Mouse (Mus musculus): ENCODE results near the gene Btbd17.

Gene Btbd17

DNA sequence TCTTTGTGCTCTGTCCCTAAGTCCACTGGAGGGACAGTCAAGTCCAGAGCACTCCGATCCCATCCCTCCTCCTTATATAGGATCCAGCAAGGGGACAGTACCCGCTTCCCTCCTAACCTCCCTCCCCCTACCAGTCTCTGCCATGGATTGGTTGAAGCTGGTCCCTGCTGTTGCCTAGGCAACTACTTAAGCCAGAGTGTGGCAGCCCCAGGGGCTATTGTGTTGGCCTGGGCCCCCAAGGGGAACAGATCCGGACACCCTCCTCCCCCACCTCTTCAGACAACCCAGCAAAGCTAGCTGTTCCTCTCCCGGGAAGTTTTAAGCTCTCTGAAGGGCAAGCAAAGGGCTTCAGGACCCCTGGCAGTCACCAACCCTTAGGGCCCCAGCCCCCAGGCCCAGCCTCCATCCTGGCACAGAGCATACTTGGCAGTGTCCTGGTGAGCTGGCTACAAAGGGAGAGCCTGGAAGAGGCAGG is at the start of gene Btbd17:
Btbd17 (minus strand) TSS at position 98 of the 475 bp plus-strand sequence.
- in situ Hi-C loops (cut with MboI; ENCODE audit: low pct_unique_long_range_greater_than_20kb in 1 of 2, low sequenced_read_pairs in 2 of 2, unreplicated experiment in 1 of 2) = no loop called here

DNA sequence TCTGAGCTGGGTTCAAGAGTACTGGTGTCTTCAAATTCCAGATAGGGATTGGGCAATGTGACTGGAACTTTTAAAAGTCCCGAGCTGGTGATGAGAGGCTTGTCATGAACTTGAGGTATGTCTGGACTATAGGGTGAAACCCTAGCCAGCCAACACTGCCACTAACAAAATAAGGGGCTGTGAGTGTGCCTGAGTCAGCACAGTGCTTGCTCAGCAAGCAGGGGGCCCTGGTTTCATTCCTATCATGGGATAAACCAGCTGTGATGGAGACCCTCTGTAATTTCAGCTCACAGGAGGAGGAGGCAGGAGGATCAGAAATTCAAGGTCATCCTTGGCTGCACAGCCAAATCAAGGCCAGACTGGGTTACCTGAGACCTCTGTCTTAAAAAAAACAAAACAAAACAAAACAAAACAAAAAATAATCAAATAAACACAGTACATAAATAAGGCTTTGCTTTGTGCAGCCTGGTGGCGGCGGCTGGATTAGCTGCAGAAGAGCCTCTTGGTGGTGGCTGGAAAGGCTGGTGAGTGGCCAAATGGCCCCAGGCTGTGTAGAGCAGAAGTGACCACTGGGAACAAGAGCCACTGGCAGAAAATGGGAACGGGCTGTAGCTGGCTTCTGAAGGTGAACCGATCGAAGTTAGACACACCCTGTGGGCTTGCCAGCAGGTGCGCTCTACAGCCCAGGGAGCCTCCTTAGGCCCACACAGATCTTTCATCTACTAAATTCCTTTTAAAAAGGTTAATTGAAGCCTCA is 48.9 kb upstream of the Btbd17 start:
- in situ Hi-C loops (cut with MboI; ENCODE audit: low pct_unique_long_range_greater_than_20kb in 1 of 2, low sequenced_read_pairs in 2 of 2, unreplicated experiment in 1 of 2) = no loop called here

DNA sequence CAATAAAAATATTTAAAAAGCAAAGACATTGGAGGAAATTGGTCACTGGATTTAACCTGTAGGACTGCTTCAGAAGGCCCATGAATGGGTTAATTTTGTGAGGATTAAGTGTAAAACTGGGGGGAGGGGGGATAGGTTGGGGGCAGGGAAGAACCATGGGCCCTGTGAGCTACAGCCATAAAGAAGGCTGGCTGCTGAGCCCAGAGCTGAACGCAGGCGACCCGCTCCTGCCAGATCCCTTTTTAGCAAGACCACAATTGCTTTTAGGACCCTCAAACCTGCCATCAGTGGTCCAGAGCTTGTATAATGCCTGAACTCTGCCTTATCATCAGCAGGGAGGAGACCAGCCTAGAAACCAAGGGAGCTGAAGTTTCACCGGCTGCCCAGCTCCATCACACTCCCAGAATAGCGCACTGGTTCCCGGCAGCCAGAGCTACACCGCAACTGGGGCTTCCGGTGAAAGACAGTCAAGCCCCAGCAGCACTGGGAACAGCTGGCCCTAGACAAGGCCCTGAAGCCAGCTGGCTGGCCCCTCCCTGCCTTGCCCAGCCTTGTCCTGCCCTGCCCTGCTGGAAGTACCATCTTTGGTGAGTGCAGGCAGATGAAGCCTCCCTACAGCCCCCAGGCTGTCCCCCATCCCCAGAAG is 48.2 kb upstream of the Btbd17 start:
- in situ Hi-C loops (cut with MboI; ENCODE audit: low pct_unique_long_range_greater_than_20kb in 1 of 2, low sequenced_read_pairs in 2 of 2, unreplicated experiment in 1 of 2) = no loop called here

- in situ Hi-C loops (cut with MboI; ENCODE audit: low pct_unique_long_range_greater_than_20kb in 1 of 2, low sequenced_read_pairs in 2 of 2, unreplicated experiment in 1 of 2) = no loop called here
These were observed 37.4 kb upstream of the Btbd17 start for GRCm38 (mm10) chr11:114833166-114833565.

GRCm38 (mm10) chr11:114830433-114830773 is 34.7 kb upstream of the Btbd17 start:
- in situ Hi-C loops (cut with MboI; ENCODE audit: low pct_unique_long_range_greater_than_20kb in 1 of 2, low sequenced_read_pairs in 2 of 2, unreplicated experiment in 1 of 2) = no loop called here

DNA sequence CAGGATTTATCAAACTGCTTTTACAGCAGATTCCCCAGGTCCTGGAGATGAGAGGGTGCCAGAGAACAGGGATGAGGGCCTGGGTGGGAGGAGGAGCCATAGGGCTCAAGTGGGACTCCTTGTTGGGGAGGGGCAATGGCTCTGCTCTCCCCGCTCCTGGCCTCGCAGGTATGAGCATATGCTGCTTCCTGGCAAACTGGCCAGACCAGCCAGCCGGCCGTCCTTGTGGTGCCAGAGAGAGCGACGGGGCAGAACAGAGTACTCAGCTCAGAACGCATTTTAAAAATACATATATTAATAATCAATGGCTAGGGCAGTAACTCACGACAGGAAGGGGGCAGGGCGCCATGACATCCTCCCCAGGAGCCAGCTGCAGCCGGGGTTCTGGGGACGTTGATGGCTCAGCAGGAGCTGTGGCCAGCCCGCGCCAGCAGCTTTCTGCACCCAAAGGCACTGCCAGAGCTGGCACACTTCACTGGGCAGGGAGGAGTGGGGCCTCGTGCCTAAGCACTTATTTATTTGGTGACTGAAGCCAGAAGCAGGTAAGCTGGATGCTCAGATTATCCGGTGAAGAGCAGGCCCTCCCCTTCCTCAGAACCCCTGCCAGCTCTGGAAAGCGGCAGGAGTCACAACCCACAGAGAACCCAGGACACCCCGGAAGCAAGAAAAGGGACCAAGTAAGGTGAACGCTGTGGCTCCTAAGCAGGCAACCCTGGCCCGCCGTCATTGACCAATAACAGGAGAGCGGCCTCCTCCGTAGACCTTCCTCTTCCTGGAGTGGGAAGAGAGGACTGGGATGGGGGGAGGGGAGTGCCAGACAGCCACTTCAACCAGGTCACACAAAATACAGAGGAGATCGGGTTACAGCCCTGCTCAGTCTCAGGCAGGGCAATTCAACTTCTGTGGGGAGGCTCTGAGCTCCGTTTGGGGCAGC is 34.0 kb upstream of the Btbd17 start:
- in situ Hi-C loops (cut with MboI; ENCODE audit: low pct_unique_long_range_greater_than_20kb in 1 of 2, low sequenced_read_pairs in 2 of 2, unreplicated experiment in 1 of 2) = no loop called here

DNA sequence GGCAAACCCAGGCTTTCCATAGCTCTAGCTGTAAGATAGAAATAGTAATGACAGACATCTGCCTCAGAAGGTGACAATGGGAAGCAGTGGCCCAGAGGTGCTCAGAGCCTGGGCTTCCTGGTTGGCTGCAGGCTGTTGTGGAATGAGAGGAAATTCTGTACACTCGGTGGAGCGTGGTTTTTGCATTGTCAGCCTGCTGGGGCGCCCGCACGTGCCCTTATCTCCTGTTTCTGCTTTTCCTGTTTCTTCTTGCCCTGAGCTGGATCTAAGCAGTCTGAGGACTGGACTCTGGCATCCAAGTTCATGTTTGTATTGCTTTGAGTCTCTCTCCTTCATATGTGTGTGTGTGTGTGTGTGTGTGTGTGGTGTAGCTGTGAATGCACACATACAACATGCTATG is 30.9 kb upstream of the Btbd17 start:
- in situ Hi-C loops (cut with MboI; ENCODE audit: low pct_unique_long_range_greater_than_20kb in 1 of 2, low sequenced_read_pairs in 2 of 2, unreplicated experiment in 1 of 2) = no loop called here

GRCm38 (mm10) chr11:114823199-114823725 is 27.5 kb upstream of the Btbd17 start:
- in situ Hi-C loops (cut with MboI; ENCODE audit: low pct_unique_long_range_greater_than_20kb in 1 of 2, low sequenced_read_pairs in 2 of 2, unreplicated experiment in 1 of 2) = loop anchor here in 1 of 2 experiments (25.0 kb wide), 1 partner anchor 239 kb away; the partner anchor contains the start of gene Cd300e

- in situ Hi-C loops (cut with MboI; ENCODE audit: low pct_unique_long_range_greater_than_20kb in 1 of 2, low sequenced_read_pairs in 2 of 2, unreplicated experiment in 1 of 2) = loop anchor here in 1 of 2 experiments (25.0 kb wide), 1 partner anchor 240 kb away; the partner anchor contains the start of gene Cd300e
These were observed 27.0 kb upstream of the Btbd17 start for GRCm38 (mm10) chr11:114822727-114823126.

DNA sequence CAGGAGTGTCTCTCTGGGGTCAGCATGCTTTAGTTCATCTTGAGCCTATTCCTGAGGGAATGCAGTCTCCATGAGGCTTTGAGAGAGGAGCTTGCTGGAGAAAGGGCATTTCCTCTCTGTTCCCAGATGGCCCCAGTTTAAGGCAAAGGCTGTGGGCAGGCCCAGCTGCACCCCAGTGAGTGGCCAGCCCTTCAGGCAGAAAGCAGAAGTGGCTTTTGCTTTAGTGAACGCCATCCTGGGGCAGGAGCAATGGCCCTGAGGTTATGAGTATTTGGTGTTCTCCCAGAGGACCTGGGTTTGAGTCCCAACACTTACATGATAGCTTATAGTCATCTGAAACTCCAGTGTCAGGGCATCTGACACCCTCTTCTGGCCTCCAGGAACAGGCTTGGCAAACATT is 25.6 kb upstream of the Btbd17 start:
- in situ Hi-C loops (cut with MboI; ENCODE audit: low pct_unique_long_range_greater_than_20kb in 1 of 2, low sequenced_read_pairs in 2 of 2, unreplicated experiment in 1 of 2) = loop anchor here in 1 of 2 experiments (25.0 kb wide), 1 partner anchor 241 kb away; the partner anchor contains the start of gene Cd300e

GRCm38 (mm10) chr11:114820444-114820843 is 24.7 kb upstream of the Btbd17 start:
- in situ Hi-C loops (cut with MboI; ENCODE audit: low pct_unique_long_range_greater_than_20kb in 1 of 2, low sequenced_read_pairs in 2 of 2, unreplicated experiment in 1 of 2) = loop anchor here in 1 of 2 experiments (25.0 kb wide), 1 partner anchor 242 kb away; the partner anchor contains the start of gene Cd300e

- in situ Hi-C loops (cut with MboI; ENCODE audit: low pct_unique_long_range_greater_than_20kb in 1 of 2, low sequenced_read_pairs in 2 of 2, unreplicated experiment in 1 of 2) = loop anchor here (5.0 to 25.0 kb wide), 4 partner anchors 38 to 243 kb away; partner anchors contain the start of gene Cd300e (in 1 of the 2)
These were observed 23.4 kb upstream of the Btbd17 start for GRCm38 (mm10) chr11:114819110-114819509.

DNA sequence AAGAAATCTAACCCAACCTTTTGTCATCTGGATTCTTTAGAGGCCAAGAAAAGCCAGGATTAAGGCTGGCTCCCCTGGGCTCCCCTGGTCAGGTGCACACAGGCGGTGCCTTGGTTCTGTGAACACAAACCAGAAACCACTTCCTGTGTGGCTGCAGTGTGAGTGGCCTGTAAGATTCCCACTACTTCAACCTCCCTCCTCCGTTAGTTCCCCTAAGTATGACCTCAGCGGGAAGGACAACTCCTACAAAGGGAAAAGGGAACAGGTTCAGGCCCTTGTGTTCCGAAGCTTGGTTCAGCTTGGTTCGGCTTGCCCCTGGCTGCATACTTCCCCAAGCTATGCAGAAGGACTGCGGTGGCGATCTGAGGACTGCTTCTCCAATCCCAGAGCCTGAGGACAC is 22.4 kb upstream of the Btbd17 start:
- in situ Hi-C loops (cut with MboI; ENCODE audit: low pct_unique_long_range_greater_than_20kb in 1 of 2, low sequenced_read_pairs in 2 of 2, unreplicated experiment in 1 of 2) = loop anchor here (5.0 to 25.0 kb wide), 4 partner anchors 39 to 244 kb away; partner anchors contain the start of gene Cd300e (in 1 of the 2)

- in situ Hi-C loops (cut with MboI; ENCODE audit: low pct_unique_long_range_greater_than_20kb in 1 of 2, low sequenced_read_pairs in 2 of 2, unreplicated experiment in 1 of 2) = loop anchor here (5.0 to 25.0 kb wide), 4 partner anchors 40 to 245 kb away; partner anchors contain the start of gene Cd300e (in 1 of the 2)
These were observed 21.2 kb upstream of the Btbd17 start for GRCm38 (mm10) chr11:114816934-114817333.

DNA sequence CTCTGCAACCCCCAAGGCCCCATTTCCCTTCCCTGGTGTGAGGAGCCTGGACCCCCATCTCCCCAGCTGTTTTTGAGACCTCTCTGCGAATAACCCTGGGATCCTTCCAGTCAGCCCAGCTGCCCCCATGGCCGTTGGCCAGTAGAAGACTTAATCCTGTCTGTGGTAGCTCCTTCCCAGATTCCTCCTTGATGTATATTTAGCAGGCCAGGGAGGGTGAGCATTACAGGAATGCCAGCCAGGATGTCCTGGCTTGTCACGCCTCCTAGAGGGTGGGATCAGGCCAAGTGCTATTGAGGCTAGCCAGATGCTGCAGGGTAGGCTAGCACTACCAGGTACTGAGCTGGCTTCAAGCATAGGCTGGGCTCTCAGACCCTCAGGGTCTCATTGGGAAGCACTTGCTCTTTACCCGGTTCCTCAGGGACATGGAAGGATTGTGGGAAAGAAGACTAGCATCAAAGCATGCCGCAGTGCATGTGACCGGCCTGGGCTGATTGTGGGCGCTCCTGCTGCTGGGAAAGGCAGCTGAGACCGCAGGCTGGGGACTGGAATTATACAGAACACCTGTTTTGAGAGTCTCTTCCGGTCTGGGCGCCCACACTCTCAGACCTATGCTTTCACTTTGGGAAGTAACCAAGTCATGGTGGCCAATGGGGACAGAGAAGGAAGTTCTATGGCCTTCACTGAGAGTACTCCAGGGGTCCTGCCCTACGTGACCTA is 19.3 kb upstream of the Btbd17 start:
- in situ Hi-C loops (cut with MboI; ENCODE audit: low pct_unique_long_range_greater_than_20kb in 1 of 2, low sequenced_read_pairs in 2 of 2, unreplicated experiment in 1 of 2) = loop anchor here (5.0 to 25.0 kb wide), 4 partner anchors 42 to 247 kb away; partner anchors contain the start of gene Cd300e (in 1 of the 2)

DNA sequence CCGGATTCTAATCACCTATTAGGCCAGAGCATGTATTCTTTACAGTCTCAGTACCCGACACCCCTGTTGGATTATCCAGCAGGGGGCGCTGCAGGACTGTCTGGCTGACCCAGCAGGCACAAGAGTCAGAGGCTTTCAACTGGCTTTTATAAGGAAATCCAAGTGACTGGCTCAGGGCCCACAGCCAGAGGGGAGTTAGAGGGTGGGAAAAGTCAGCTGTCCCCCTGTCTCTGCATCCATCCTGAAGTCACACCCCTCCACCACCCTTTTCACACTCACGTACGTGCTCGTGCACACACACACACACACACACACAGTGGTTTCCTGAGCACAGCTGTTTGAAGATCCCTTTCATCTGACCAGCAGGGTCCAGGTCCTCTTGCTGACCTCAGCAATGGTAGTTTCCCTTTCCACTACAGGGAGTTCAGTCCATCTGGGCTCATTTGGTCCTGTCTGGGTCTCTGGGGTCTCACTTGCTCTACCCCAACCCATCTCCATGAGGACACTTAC is 17.0 kb upstream of the Btbd17 start:
- in situ Hi-C loops (cut with MboI; ENCODE audit: low pct_unique_long_range_greater_than_20kb in 1 of 2, low sequenced_read_pairs in 2 of 2, unreplicated experiment in 1 of 2) = loop anchor here (10.0 to 25.0 kb wide), 2 partner anchors 92 to 250 kb away; partner anchors contain the start of gene Cd300e (in 1 of the 2)

DNA sequence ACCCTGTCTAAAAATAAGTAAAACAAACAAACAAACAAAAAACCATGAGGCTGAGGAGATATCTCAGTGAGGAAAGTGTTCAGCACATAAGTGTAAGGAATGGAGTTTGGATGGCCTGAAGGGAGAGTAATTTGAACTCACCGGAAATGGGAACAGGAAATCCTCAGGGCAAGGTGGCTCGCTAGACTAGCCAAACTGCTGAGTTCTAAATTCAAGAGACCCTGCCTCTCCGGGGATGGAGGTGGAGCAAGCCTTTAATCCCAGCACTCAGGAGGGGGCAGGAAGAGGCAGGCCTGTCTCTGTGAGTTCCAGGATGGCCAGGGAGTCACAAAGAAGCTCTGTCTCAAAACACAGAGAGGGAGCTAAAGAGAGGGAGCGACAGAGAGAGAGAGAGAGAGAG is 14.6 kb upstream of the Btbd17 start:
- in situ Hi-C loops (cut with MboI; ENCODE audit: low pct_unique_long_range_greater_than_20kb in 1 of 2, low sequenced_read_pairs in 2 of 2, unreplicated experiment in 1 of 2) = loop anchor here (10.0 to 25.0 kb wide), 2 partner anchors 94 to 252 kb away; partner anchors contain the start of gene Cd300e (in 1 of the 2)

All from mouse embryonic stem cell (cell line).